Mouse (Mus musculus) heart, adult 2 months (tissue): ENCODE data around the gene Olfr270. TPM values are rescaled to one million over a fixed set of nuclear protein-coding genes. Genes with fewer than 3 reads are reported as not detected.

Source experiments
- DNase-seq, 2 experiments: peaks; one replicate each; pipeline ENCODE4 v3.0.0; 2021
- H3K27ac ChIP-seq: fragments of 200-600 bp; 2 replicates; pipeline ENCODE4 v1.8.1; 2022
- H3K27me3 ChIP-seq: fragments of 200-500 bp; 2 replicates; pipeline ENCODE4 v1.6.1; 2012; ENCODE audit warnings: mild to moderate bottlenecking, low read length, inconsistent platforms, mixed read lengths; ENCODE audit not compliant: control insufficient read depth, insufficient read depth
- H3K36me3 ChIP-seq: fragments of 200-500 bp; 2 replicates; pipeline ENCODE4 v1.6.1; 2012; ENCODE audit warnings: low read length, inconsistent platforms; ENCODE audit not compliant: control insufficient read depth, insufficient read depth
- H3K4me1 ChIP-seq: fragments of 200-500 bp; 2 replicates; pipeline ENCODE4 v1.6.1; 2011; ENCODE audit warnings: low read length; ENCODE audit not compliant: control insufficient read depth, insufficient read depth
- H3K4me3 ChIP-seq: fragments of 200-600 bp; 2 replicates; pipeline ENCODE4 v1.8.1; 2022
- H3K79me2 ChIP-seq: fragments of 200-500 bp; replicated peaks from 2 replicates; pipeline ENCODE4 v1.6.1; 2012; ENCODE audit warnings: mild to moderate bottlenecking, inconsistent platforms, low read length, moderate library complexity, mixed read lengths; ENCODE audit not compliant: control insufficient read depth, insufficient read depth
- H3K9ac ChIP-seq: fragments of 200-500 bp; 2 replicates; pipeline ENCODE4 v1.6.1; 2012; ENCODE audit warnings: low read depth, mild to moderate bottlenecking, control low read depth, inconsistent platforms, low read length, mixed read lengths
- CTCF ChIP-seq: fragments of 200-600 bp; IDR thresholded peaks from 2 replicates; pipeline ENCODE4 v1.8.1; 2022; ENCODE audit warnings: antibody characterized with exemption, mild to moderate bottlenecking, moderate library complexity
- EP300 ChIP-seq: fragments of 200-500 bp; IDR thresholded peaks from 2 replicates; pipeline ENCODE4 v1.6.1; 2011; ENCODE audit warnings: low read depth, low read length, control low read depth; ENCODE audit not compliant: insufficient read depth
- POLR2A ChIP-seq: fragments of 200-500 bp; IDR thresholded peaks from 2 replicates; pipeline ENCODE4 v1.6.1; 2011; ENCODE audit warnings: mild to moderate bottlenecking, low read depth, low read length, control low read depth; ENCODE audit not compliant: insufficient read depth
- WGBS: fragments of 180-500 bp; shearing (Covaris S2); methylation state at CpG from one replicate; pipeline ENCODE4 v1.1.7; 2018; 5-methylcytosine and 5-hydroxymethylcytosine counted together
- intact Hi-C: fragments of 180-260 bp; cut with DNase I; formaldehyde crosslinking; loops from one replicate; pipeline ENCODE4 v1.15.1; 2025
- polyA plus RNA-seq: library from polyadenylated mRNA; depleted of rRNA; stranded (reverse); fragments of >200 nt; gene quantifications from 2 replicates; pipeline ENCODE4 v1.2.3, GENCODE M21; 2012
- total RNA-seq, 2 experiments: library from RNA; stranded (reverse); gene quantifications; 2 replicates each; pipeline ENCODE4 v1.2.3; 2021

The Olfr270 gene
- total and polyA plus RNA-seq, 3 experiments = not detected

- Histone ChIP-seq H3K4me1 (no peaks in the 10 kb centered on the region), H3K79me2 (no peaks in the 10 kb centered on the region), H3K27ac (no peak overlapping the region), H3K36me3 (no peaks in the 10 kb centered on the region), H3K4me3 (no peak overlapping the region), H3K27me3 (no peaks in the 10 kb centered on the region), H3K9ac (no peak overlapping the region)
- no peak for TF ChIP-seq POLR2A
- no peak for DNase-seq
- intact Hi-C loops = no loop called here
- WGBS = 58% methylated on average over 8 of the region's 8 CpGs
Measured at GRCm38 (mm10) chr4:53000154-53000553, 35.8 kb downstream of the Olfr270 start.

- H3K79me2 ChIP-seq = no peaks in the 10 kb centered on the region
- H3K27me3 ChIP-seq = no peaks in the 10 kb centered on the region
- TF ChIP-seq CTCF (peak; percentile 43), EP300 (no peak), POLR2A (no peak)
- intact Hi-C loops = no loop called here
- WGBS = 59% methylated on average over 4 of the region's 4 CpGs
- no peaks in the 10 kb centered on the region for H3K36me3 ChIP-seq
- no peak overlapping the region for H3K4me3 ChIP-seq
- no peak overlapping the region for H3K27ac ChIP-seq
- no peaks in the 10 kb centered on the region; the same call in 1 of the 2 replicates for H3K4me1 ChIP-seq
- DNase-seq = no peak
- no peak overlapping the region for H3K9ac ChIP-seq
Measured at GRCm38 (mm10) chr4:53009183-53009582, 44.8 kb downstream of the Olfr270 start.

- no peaks in the 10 kb centered on the region for H3K36me3 ChIP-seq
- WGBS = 94% methylated on average over 4 of the region's 4 CpGs
- DNase-seq = no peak
- H3K9ac ChIP-seq = no peak overlapping the region
- H3K4me1 ChIP-seq = no peaks in the 10 kb centered on the region; the same call in 1 of the 2 replicates
- intact Hi-C loops = loop anchor here (5.0 kb wide), 1 partner anchor 432 kb away; the partner anchor contains the start of gene Slc44a1
- no peaks in the 10 kb centered on the region for H3K27me3 ChIP-seq
- H3K79me2 ChIP-seq = no peaks in the 10 kb centered on the region
- TF ChIP-seq EP300 (no peak), POLR2A (no peak), CTCF (no peak)
- no peak overlapping the region for H3K4me3 ChIP-seq
- H3K27ac ChIP-seq = no peak overlapping the region
Measured at GRCm38 (mm10) chr4:53009871-53010270, 45.5 kb downstream of the Olfr270 start.

- Histone ChIP-seq H3K27me3 (no peaks in the 10 kb centered on the region), H3K36me3 (no peaks in the 10 kb centered on the region), H3K9ac (peak within 1 kb of the TSS; percentile 66), H3K4me1 (no peaks in the 10 kb centered on the region; the same call in 1 of the 2 replicates), H3K4me3 (peak within 1 kb of the TSS; percentile 73), H3K79me2 (no peaks in the 10 kb centered on the region), H3K27ac (peak within 1 kb of the TSS; percentile 86)
- intact Hi-C loops = loop anchor here (5.0 kb wide), 1 partner anchor 430 kb away; the partner anchor contains the start of gene Slc44a1
- TF ChIP-seq CTCF (no peak), POLR2A (peak; percentile 71), EP300 (0 out of 2 replicates have a peak, but pooled peaks have one; percentile 36)
- peak; percentile 93 to 96 for DNase-seq
- under 1% methylated on average over 62 of the region's 63 CpGs for WGBS
Measured at GRCm38 (mm10) chr4:53011732-53012361, 47.5 kb downstream of the Olfr270 start, which contains the start of gene Nipsnap3b. Nipsnap3b (plus strand) TSS chr4:53011880.

GRCm38 (mm10) chr4:53014421-53014820 lies 50.1 kb downstream of the Olfr270 start:
- Histone ChIP-seq H3K9ac (no peak overlapping the region), H3K27me3 (no peaks in the 10 kb centered on the region), H3K4me1 (no peaks in the 10 kb centered on the region; the same call in 1 of the 2 replicates), H3K36me3 (no peaks in the 10 kb centered on the region), H3K4me3 (no peak overlapping the region), H3K79me2 (no peaks in the 10 kb centered on the region), H3K27ac (no peak overlapping the region)
- intact Hi-C loops = loop anchor here (5.0 kb wide), 1 partner anchor 428 kb away; the partner anchor contains the start of gene Slc44a1
- DNase-seq = no peak
- 95% methylated on average over 7 of the region's 7 CpGs for WGBS
- TF ChIP-seq POLR2A = no peak
- no peak for TF ChIP-seq CTCF
- TF ChIP-seq EP300 = no peak

- Histone ChIP-seq H3K27me3 (no peaks in the 10 kb centered on the region), H3K9ac (no peak overlapping the region), H3K36me3 (no peaks in the 10 kb centered on the region), H3K4me1 (no peaks in the 10 kb centered on the region; the same call in 1 of the 2 replicates), H3K79me2 (no peaks in the 10 kb centered on the region), H3K4me3 (no peak overlapping the region), H3K27ac (no peak overlapping the region)
- intact Hi-C loops = no loop called here
- TF ChIP-seq POLR2A (no peak), EP300 (no peak), CTCF (no peak)
- DNase-seq = no peak
- 93% methylated on average over 3 of the region's 3 CpGs for WGBS
Measured at GRCm38 (mm10) chr4:53015024-53015423, 50.7 kb downstream of the Olfr270 start.
